Mouse (Mus musculus) C2C12 (cell line): ENCODE measurements around the gene Zfp54.

Source experiments
- CEBPB ChIP-seq: IDR thresholded peaks from one replicate; pipeline ENCODE4 v1.6.1; 2011; ENCODE audit warnings: low read depth, mild to moderate bottlenecking, control low read depth, moderate library complexity
- CTCF ChIP-seq: IDR thresholded peaks from one replicate; pipeline ENCODE4 v1.5.1; 2011; ENCODE audit not compliant: control insufficient read depth, insufficient read depth, insufficient read length
- MAX ChIP-seq: IDR thresholded peaks from one replicate; pipeline ENCODE4 v1.6.1; 2011; ENCODE audit warnings: mild to moderate bottlenecking, control low read depth
- MYOD1 ChIP-seq: IDR thresholded peaks from one replicate; pipeline ENCODE4 v1.6.1; 2011; ENCODE audit warnings: low read depth; ENCODE audit not compliant: control insufficient read depth, insufficient read length
- MYOG ChIP-seq: IDR thresholded peaks from one replicate; pipeline ENCODE4 v1.6.1; 2011; ENCODE audit not compliant: control insufficient read depth, insufficient read length; ENCODE audit errors: extremely low read depth

DNA sequence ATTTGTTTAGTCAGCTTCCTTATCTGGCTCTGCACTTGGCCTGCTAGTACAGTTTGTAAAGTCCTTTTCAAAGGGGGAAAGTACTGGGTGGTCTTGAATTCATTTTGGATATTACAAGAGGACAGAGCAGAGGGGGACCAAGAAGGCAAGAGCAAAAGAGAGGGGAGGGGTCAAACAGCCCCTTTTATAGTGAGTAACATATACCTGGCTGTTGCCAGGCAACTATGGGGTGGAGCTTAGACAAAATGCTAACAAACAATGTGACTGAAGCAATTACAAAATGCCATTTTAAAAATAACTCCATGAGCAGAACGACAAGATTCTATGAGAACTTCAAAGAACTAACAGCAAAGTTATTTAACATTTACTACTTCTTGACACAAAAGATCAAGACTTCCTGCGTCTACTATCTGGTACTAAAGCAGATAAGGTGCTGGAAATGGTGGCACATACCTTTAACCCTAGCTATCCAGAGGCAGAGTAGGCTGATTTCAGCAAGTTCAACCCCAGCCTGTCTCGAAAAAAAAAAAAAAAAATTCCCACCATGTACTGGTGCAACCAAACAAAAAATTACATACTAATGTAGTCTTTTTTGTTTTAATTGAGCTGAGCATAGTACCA lies 49.1 kb downstream of the Zfp54 start:
- TF ChIP-seq CTCF = no peak
- TF ChIP-seq MAX = no peak
- TF ChIP-seq MYOG = no peak
- TF ChIP-seq CEBPB = no peak
- TF ChIP-seq MYOD1 = no peak
